Mouse (Mus musculus) megakaryocyte, adult 5-6 weeks (primary cell): ENCODE results near the gene Amn. TPM values are rescaled to one million over a fixed set of nuclear protein-coding genes. Genes with fewer than 3 reads are reported as not detected.

Experiments used
- ATAC-seq: 2 replicates; pipeline ENCODE4 v1.8.0; 2016; ENCODE audit warnings: mild to moderate bottlenecking, inconsistent platforms; ENCODE audit not compliant: poor library complexity, severe bottlenecking
- total RNA-seq, 2 experiments: library from RNA; stranded (forward) in 1 of 2; stranded (reverse) in 1 of 2; fragments of 153-499, 151-499 nt in 1 of 2; fragments of 221-1000, 200-1000 nt in 1 of 2; gene quantifications; 2 replicates each; pipeline versions ENCODE4 v1.2.3 to v1.2.4; 2015 to 2017

Amn gene
- total RNA-seq, 2 experiments from 2014 or later = 0.13 TPM; not detected in 1

DNA sequence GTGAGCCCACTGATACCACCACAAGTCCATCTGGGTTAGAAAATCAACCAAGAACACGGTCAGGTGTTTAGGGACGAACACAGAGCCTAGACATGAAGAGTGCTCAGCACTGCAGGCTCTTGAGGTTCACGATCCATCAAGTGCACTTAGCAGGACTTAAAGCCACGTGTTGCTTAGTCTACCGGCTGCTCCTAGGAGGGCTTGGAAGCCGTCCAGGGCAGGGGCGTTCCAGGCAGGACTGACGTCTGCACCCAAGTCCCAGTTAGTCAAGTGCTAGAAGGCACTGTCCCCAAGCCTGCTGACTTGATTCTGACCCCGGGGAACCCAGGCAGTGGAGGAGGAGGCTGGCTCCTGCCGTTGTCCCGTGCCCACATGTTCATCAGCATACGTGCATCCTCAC, 49.7 kb downstream of the Amn start:
- ATAC-seq = no peak

DNA sequence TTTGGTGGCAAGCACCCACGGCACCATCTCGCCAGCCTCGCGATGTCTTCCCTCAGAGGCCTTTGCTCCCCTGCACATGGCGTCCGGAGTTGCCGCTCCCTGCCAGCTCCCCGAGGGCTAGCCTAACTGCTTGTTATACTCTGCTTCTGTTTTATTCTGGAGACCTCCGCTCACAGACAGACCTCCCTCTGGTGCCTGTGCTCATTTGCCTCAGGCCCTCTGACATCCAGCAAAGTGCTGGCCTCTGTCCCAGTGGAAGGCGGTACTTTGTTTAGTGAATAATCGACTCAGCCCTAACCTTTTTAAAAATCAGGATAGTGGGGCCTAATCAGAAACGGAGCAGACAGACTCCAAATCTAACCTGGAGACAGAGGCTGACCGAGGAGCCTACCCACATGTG, 50.9 kb downstream of the Amn start:
- ATAC-seq = no peak

GRCm38 (mm10) chr12:111323423-111323822, 52.5 kb downstream of the Amn start:
- no peak for ATAC-seq

DNA sequence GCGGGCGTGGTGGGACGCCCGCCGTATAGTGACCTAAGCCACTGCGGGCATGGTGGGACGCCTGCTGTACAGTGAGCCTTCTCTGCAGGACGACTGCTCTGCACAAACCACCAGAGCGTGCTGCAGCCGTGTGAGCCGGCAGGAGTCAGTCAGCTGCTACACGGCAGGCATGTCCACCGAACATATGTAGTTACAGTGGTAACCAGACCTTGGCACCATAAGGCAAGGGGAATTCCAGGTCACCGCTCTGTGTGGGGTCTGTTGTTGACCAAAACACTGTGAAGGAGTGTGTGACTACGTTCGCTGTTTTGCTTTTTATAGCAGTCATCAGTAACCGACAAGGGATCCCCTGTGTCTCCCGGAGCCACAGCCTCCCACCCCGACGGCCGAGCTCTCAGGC, 53.6 kb downstream of the Amn start:
- ATAC-seq = no peak

- no peak for ATAC-seq
Measured at GRCm38 (mm10) chr12:111324949-111325348, 54.1 kb downstream of the Amn start.

DNA sequence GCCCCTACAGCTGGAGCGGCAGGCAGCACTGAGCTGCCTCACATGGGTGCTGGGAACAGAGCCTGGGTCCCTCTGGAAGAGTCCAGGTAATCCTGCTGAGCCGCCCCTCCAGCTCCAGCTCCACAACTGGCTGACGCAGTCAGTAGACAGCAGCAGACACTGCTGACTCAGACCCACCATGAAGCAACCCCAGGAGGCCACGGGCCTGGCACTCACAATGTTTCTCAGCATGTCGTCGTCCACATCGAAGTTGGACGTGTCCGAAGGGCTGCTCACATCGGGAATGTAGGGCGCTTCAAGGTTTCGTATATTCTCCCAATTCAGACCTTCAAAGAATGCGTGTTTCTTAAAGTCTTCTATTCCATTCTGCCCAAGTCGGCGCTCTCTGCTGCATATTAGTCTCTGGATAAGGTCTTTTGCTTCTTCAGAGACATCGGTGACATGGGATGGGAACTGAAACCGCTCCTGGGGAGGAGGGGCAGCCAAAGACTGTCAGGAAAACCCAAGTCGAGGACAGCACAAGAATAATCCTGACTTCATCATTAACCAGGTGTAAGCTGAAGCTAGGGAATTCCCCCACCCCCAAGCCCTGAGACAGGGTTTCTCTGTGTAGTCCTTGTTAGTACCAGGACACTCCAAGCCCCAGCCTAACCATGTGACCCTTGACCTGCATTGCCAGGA, 55.0 kb downstream of the Amn start:
- no peak for ATAC-seq

Other genes starting within 250 kb of the Amn start
- 30.6 and 33.5 TPM in 2 replicates for gene Rcor1, start 231.7 kb upstream of the Amn start, total RNA-seq (2015)
- gene Rcor1, start 231.7 kb upstream of the Amn start, total RNA-seq (2017) = 22.8 and 29.4 TPM in 2 replicates
- 9.9 and 13.9 TPM in 2 replicates for gene Traf3, start 104.7 kb upstream of the Amn start, total RNA-seq (2015)
- 18.0 and 21.2 TPM in 2 replicates for gene Traf3, start 104.7 kb upstream of the Amn start, total RNA-seq (2017)
- gene 4930595D18Rik, start 86.6 kb upstream of the Amn start, total RNA-seq (2015) = not detected in 2 replicates
- not detected in 2 replicates for gene 4930595D18Rik, start 86.6 kb upstream of the Amn start, total RNA-seq (2017)
- 22.0 and 24.6 TPM in 2 replicates for gene Cdc42bpb, start 106.6 kb downstream of the Amn start, total RNA-seq (2015)
- 12.4 and 14.2 TPM in 2 replicates for gene Cdc42bpb, start 106.6 kb downstream of the Amn start, total RNA-seq (2017)
- gene Lbhd2, start 135.7 kb downstream of the Amn start, total RNA-seq (2015) = not detected in 2 replicates
- gene Lbhd2, start 135.7 kb downstream of the Amn start, total RNA-seq (2017) = not detected in 2 replicates
- gene Exoc3l4, start 145.9 kb downstream of the Amn start, total RNA-seq (2015) = 0.39 and 1.1 TPM in 2 replicates
- 0.29 TPM in 1 of 2 replicates, not detected in the other for gene Exoc3l4, start 145.9 kb downstream of the Amn start, total RNA-seq (2017)
- gene Tnfaip2, start 171.4 kb downstream of the Amn start, total RNA-seq (2015) = 42.7 and 43.7 TPM in 2 replicates
- gene Tnfaip2, start 171.4 kb downstream of the Amn start, total RNA-seq (2017) = 81.0 and 109 TPM in 2 replicates
- gene Gm266, start 214.7 kb downstream of the Amn start, total RNA-seq (2015) = not detected in 2 replicates
- not detected in 2 replicates for gene Gm266, start 214.7 kb downstream of the Amn start, total RNA-seq (2017)